Mouse (Mus musculus) forebrain, postnatal 0 days (tissue): ENCODE results near the gene N4bp1. TPM values are rescaled to one million over a fixed set of nuclear protein-coding genes. Genes with fewer than 3 reads are reported as not detected.

Source experiments
- ATAC-seq: fragments of 200-750 bp; cut with Nextera tagmentation; 2 replicates; pipeline ENCODE4 v1.8.0; 2017; ENCODE audit warnings: mild to moderate bottlenecking, moderate library complexity
- DNase-seq: peaks from one replicate; pipeline ENCODE4 v3.0.0-alpha.2; 2015
- H3K27ac ChIP-seq: fragments of 300-500 bp; sonication (generic); 2 replicates; pipeline ENCODE4 v1.5.1; 2014; ENCODE audit warnings: low read depth, mild to moderate bottlenecking, antibody characterized with exemption, low read length, moderate library complexity, mixed read lengths
- H3K27me3 ChIP-seq: fragments of 300-500 bp; sonication (generic); 2 replicates; pipeline ENCODE4 v1.6.1; 2014; ENCODE audit warnings: mild to moderate bottlenecking, low read length, mixed read lengths; ENCODE audit not compliant: insufficient read depth
- H3K36me3 ChIP-seq: fragments of 300-500 bp; sonication (generic); 2 replicates; pipeline ENCODE4 v1.6.1; 2014; ENCODE audit warnings: mild to moderate bottlenecking, moderate library complexity; ENCODE audit not compliant: insufficient read depth
- H3K4me1 ChIP-seq: fragments of 300-500 bp; sonication (generic); 2 replicates; pipeline ENCODE4 v1.6.1; 2014; ENCODE audit warnings: antibody characterized with exemption; ENCODE audit not compliant: insufficient read depth
- H3K4me2 ChIP-seq: fragments of 300-500 bp; sonication (generic); 2 replicates; pipeline ENCODE4 v1.6.1; 2014; ENCODE audit warnings: low read depth, mild to moderate bottlenecking, moderate library complexity
- H3K4me3 ChIP-seq: fragments of 300-500 bp; sonication (generic); 2 replicates; pipeline ENCODE4 v1.5.1; 2014; ENCODE audit warnings: low read depth, low read length, mixed read lengths
- H3K9ac ChIP-seq: fragments of 300-500 bp; sonication (generic); 2 replicates; pipeline ENCODE4 v1.6.1; 2014; ENCODE audit warnings: mild to moderate bottlenecking
- H3K9me3 ChIP-seq: fragments of 300-500 bp; sonication (generic); 2 replicates; pipeline ENCODE4 v1.6.1; 2016; ENCODE audit warnings: low read length
- CTCF ChIP-seq: sonication (generic); IDR thresholded peaks from 2 replicates; pipeline ENCODE4 v1.5.1; 2016; ENCODE audit warnings: antibody characterized with exemption, control low read depth, low read depth
- WGBS: fragments of 180-500 bp; shearing (Covaris S2); extraction: QIAGEN DNeasy Blood & Tissue Kit; methylation state at CpG from one replicate; pipeline ENCODE4 v1.1.7; 2014; 5-methylcytosine and 5-hydroxymethylcytosine counted together
- polyA plus RNA-seq: library from polyadenylated mRNA; unstranded; fragments of >200 nt; fragmentation: Nextera tagmentation; extraction: Ambion mirVana; gene quantifications from 2 replicates; pipeline ENCODE4 v1.2.1, GENCODE M21; 2015
- total RNA-seq: library from RNA; depleted of rRNA; stranded (reverse); fragments of >200 nt; gene quantifications from 2 replicates; pipeline ENCODE4 v1.2.3, GENCODE M21; 2014

Gene N4bp1
- total and polyA plus RNA-seq, 2 experiments from 2014 or later, result 4.5 to 19.4 TPM

DNA sequence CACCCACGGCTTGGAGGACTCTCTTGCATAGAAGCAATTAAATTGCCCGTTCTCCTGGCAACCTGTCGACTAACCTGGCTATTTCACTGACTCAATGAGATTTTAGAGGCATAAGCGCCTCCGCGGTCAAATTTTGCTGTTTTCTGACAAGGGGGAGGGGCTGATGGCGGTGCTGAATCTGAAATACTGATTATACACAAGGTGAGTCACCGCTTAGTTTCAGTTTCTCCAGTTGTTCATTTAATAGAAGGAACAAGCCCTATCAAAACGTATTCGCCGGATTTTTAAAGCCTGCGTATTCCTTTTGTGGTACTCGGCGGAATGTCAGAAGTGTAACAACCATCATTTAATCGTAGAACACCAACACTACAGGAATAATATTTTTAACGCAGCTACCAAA is 991 bp downstream of the N4bp1 start:
- Histone ChIP-seq H3K9me3 (no peaks in the 10 kb centered on the region), H3K4me3 (peak overlapping the region; percentile 96), H3K9ac (peak overlapping the region; percentile 90), H3K4me1 (peaks cover 12% of the 10 kb centered on the region), H3K27me3 (0 out of 2 replicates have a peak, but pooled peaks cover 3% of the 10 kb centered on the region), H3K27ac (peak overlapping the region; percentile 95), H3K4me2 (peak overlapping the region; percentile 66), H3K36me3 (no peaks in the 10 kb centered on the region; the same call in 1 of the 2 replicates)
- ATAC-seq, result no peak
- WGBS, result under 1% methylated on average over 16 of the region's 16 CpGs
- TF ChIP-seq CTCF, result no peak
- peak; percentile 38 for DNase-seq

DNA sequence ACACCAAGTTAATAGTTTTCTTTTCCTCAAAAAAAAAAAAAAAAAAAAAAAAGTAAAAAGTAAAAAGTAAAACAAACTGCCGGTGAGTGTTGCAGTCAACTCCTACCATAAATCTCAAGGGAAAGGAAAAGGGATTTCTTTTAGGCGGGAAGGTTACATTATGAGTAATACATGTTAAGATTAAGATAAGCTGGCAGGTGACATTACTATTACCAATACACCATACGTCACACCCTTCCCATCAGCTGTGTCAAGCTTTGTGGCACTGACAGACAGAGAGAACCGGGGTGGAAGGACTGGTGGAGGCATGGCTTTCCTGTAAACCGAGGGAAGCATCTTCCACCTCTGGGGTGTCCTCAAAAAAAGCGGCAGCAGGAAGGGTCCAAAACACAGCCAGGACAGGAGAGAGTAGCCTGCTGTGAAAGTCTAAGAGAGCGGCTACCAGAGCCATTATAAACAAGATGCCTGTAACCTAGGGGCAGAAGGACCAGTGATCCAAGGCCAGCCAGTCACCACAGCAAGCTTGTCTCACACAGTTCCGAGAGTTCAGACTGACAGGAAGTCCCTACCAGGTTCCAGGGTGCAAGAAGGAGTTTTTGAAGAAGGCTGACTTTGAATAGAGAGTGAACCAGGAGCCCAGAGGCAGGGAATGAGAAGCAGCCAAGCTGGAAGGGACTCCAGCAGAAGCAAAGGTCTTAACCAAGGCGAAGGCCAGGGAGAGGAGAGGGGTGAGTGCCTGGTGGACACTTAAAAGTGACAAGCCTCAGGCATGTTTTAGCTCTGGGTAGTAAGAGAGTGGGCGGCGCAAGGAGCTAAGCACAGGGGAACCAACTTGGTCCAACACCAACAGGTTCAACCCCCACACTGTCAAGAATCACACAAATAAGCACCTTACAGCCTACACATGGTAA is 2.2 kb downstream of the N4bp1 start:
- H3K4me3 ChIP-seq, result no peak overlapping the region
- H3K27me3 ChIP-seq, result 0 out of 2 replicates have a peak, but pooled peaks cover 3% of the 10 kb centered on the region
- H3K36me3 ChIP-seq, result no peaks in the 10 kb centered on the region; the same call in 1 of the 2 replicates
- no peak for TF ChIP-seq CTCF
- DNase-seq, result no peak
- no peak for ATAC-seq
- H3K9ac ChIP-seq, result no peak overlapping the region
- H3K9me3 ChIP-seq, result no peaks in the 10 kb centered on the region
- no peak overlapping the region for H3K27ac ChIP-seq
- 74% methylated on average over 11 of the region's 11 CpGs for WGBS
- peaks cover 12% of the 10 kb centered on the region for H3K4me1 ChIP-seq
- H3K4me2 ChIP-seq, result peak overlapping the region; percentile 66

DNA sequence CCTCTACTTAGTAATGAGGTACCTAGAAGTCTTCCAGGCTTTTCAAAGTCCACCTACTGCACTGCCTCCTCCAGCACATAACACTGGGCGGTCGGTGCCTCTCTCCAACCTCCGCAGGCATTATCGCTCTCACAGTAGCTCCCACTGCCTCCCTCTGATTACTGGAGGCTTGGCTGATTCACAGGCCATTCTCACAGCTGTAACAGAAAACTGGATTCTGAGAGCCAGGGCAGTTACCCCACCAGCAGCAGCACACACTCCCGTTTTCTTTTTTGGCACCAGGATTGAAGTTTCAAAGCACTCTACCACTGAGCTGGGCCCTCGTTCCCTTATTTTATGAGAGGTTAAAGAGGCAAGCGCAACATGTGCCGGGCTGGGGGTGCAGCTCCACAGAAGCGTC is 3.1 kb downstream of the N4bp1 start:
- ATAC-seq, result no peak
- DNase-seq, result no peak
- Histone ChIP-seq H3K4me1 (peaks cover 12% of the 10 kb centered on the region), H3K9me3 (no peaks in the 10 kb centered on the region), H3K4me3 (no peak overlapping the region), H3K4me2 (no peak overlapping the region), H3K9ac (no peak overlapping the region), H3K27ac (no peak overlapping the region), H3K27me3 (0 out of 2 replicates have a peak, but pooled peaks cover 3% of the 10 kb centered on the region), H3K36me3 (no peaks in the 10 kb centered on the region; the same call in 1 of the 2 replicates)
- 81% methylated on average over 9 of the region's 9 CpGs for WGBS
- TF ChIP-seq CTCF, result no peak

DNA sequence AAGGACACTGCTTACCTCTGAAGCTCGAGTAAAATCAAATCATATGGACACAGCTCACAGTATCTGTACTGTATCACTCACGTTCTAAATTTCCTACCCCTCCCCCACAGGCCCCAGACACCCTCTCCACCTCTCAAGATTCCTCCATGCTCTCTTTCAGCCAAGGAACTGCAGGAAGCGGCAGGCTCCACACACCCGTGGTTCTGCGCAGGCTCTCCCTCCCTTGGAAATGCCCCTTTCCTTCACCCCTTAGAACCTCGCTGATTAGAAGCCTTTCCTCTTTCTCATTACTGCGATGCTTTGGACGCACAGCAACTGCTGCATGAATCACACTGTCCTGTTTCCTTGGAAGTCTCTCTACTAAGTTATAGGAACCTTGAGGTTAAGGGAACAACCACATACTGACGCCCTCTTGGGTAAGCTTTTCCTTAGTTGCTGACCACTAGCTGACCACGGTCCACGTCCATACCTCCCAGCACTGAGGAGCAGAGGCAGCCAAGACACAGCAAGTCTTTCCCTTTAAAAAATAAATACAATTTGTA is 3.9 kb downstream of the N4bp1 start:
- no peak for DNase-seq
- H3K27me3 ChIP-seq, result no peaks in the 10 kb centered on the region
- H3K4me3 ChIP-seq, result no peak overlapping the region
- H3K9me3 ChIP-seq, result no peaks in the 10 kb centered on the region
- no peak for ATAC-seq
- H3K27ac ChIP-seq, result no peak overlapping the region
- no peak for TF ChIP-seq CTCF
- no peak overlapping the region for H3K9ac ChIP-seq
- H3K4me1 ChIP-seq, result peaks cover 12% of the 10 kb centered on the region
- 83% methylated on average over 11 of the region's 11 CpGs for WGBS
- H3K4me2 ChIP-seq, result no peak overlapping the region
- H3K36me3 ChIP-seq, result no peaks in the 10 kb centered on the region; the same call in 1 of the 2 replicates

DNA sequence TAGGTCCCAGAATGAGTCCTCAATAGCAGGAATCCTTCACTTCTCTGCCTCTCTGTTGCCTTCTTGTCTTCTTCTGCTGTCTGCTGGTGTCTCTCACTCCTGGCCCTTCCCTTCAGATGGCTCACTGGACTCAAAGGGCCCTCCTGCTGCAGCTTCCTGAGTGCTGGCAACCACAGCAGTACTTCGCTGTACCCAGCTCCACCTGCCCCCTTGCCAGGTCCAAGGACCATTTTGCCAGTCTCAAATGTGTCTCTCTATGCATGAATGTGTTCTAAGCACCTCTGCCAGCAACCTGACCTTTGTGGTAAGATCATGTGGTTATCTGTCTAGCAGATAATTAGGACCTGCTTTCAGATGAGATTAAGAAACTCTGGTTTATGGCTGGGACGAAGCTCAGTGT is 8.2 kb downstream of the N4bp1 start:
- TF ChIP-seq CTCF, result no peak
- no peaks in the 10 kb centered on the region; the same call in 1 of the 2 replicates for H3K36me3 ChIP-seq
- no peak overlapping the region for H3K4me3 ChIP-seq
- no peak overlapping the region for H3K27ac ChIP-seq
- H3K9ac ChIP-seq, result no peak overlapping the region
- ATAC-seq (no peak), DNase-seq (no peak)
- no peaks in the 10 kb centered on the region for H3K9me3 ChIP-seq
- WGBS, result 92% methylated on average over 2 of the region's 2 CpGs
- H3K4me1 ChIP-seq, result no peaks in the 10 kb centered on the region; the same call in 1 of the 2 replicates
- no peaks in the 10 kb centered on the region for H3K27me3 ChIP-seq
- H3K4me2 ChIP-seq, result no peak overlapping the region

DNA sequence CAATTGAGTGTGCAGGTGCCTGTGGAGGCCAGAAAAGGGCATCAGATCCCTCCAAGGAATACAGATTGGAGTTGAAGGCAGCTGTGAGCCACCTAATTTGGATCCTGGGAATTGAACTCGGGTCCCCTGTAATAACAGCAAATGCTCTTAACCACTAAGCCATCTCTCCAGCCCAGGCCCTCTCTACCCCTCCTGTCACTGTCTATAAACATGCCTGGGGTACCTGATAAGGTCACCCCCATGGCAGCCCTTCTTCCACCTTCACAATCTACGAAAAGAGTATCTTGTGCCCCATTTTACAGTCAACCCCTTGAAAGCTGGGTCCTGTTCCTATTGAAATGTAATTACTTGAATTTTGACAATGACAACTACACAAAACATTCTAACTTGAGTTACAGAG is 11.0 kb downstream of the N4bp1 start:
- Histone ChIP-seq H3K36me3 (no peaks in the 10 kb centered on the region), H3K9ac (no peak overlapping the region), H3K27ac (no peak overlapping the region), H3K4me2 (no peak overlapping the region), H3K4me3 (no peak overlapping the region), H3K4me1 (peaks cover 7% of the 10 kb centered on the region), H3K9me3 (no peaks in the 10 kb centered on the region), H3K27me3 (no peaks in the 10 kb centered on the region)
- DNase-seq (no peak), ATAC-seq (no peak)
- WGBS, result 91% methylated on average over 2 of the region's 2 CpGs
- no peak for TF ChIP-seq CTCF

DNA sequence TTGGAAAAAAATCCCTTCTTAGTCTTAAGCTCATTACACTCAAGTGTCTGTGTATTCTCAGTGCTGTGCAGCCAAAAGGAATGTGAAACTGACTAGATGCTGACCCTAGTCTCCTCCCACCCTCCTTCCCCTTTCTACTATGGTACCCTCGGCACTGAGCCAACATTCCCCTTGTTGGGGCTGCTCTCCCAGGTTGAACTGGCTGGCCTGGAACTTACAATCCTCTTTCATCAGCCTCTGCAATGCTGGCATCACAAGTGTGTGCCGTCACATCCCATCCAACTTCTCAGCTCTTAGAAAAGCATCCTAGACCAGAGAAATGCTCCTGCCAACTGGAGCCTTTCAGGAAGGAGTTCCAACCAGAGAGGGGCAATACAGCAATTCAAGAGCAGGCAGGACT is 11.9 kb downstream of the N4bp1 start:
- DNase-seq (peak; percentile 22), ATAC-seq (peak; percentile 54)
- H3K36me3 ChIP-seq, result no peaks in the 10 kb centered on the region
- H3K27me3 ChIP-seq, result no peaks in the 10 kb centered on the region
- H3K9ac ChIP-seq, result no peak overlapping the region
- no peak overlapping the region for H3K27ac ChIP-seq
- no peak overlapping the region for H3K4me3 ChIP-seq
- H3K4me2 ChIP-seq, result no peak overlapping the region
- 24% methylated on average over 2 of the region's 2 CpGs for WGBS
- H3K9me3 ChIP-seq, result no peaks in the 10 kb centered on the region
- no peak for TF ChIP-seq CTCF
- peaks cover 7% of the 10 kb centered on the region for H3K4me1 ChIP-seq
